Comparison of ENCODE assay signal across 28 mouse cellular contexts in the genomic region with DNA sequence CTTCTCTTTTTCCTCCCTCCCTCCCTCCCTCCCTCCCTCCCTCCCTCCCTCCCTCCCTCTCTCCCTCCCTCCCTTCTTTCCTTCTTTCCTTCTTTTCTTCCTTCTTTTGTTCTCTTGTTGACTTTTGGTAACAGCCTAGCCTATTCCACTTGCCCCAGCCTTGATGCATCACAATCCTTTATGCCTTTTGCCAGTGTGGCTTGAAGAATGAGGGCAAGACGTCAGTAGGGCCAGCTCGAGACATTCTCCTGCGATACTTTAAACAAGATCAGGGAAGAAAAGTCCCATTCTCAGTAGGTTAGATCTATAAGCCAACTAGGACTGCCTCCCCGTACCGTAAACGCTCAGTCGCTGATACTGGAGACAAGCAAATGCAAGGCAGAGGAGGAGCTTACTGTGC.
"Had no signal": no experiment of that assay in that cellular context is flagged by ENCODE, and none has a peak within 500 bp of the region (broad histone marks: within the 10 kb centered on the region; RNA-seq: fewer than 3 reads in every experiment).

No protein-coding gene starts in this region.

- H3K9me3 ChIP-seq: embryonic facial prominence, embryonic 12.5 days; embryonic facial prominence, embryonic 13.5 days; embryonic facial prominence, embryonic 15.5 days; forebrain, embryonic 10.5 days; forebrain, embryonic 12.5 days; forebrain, embryonic 13.5 days; forebrain, embryonic 15.5 days had no signal

- H3K4me2 ChIP-seq: embryonic facial prominence, embryonic 12.5 days; embryonic facial prominence, embryonic 13.5 days; embryonic facial prominence, embryonic 15.5 days; forebrain, embryonic 12.5 days; forebrain, embryonic 13.5 days; forebrain, embryonic 15.5 days had no signal

- H3K4me1 ChIP-seq: embryonic facial prominence, embryonic 10.5 days; embryonic facial prominence, embryonic 12.5 days; embryonic facial prominence, embryonic 13.5 days; embryonic facial prominence, embryonic 15.5 days; forebrain, embryonic 12.5 days; forebrain, embryonic 15.5 days had no signal

- H3K27me3 ChIP-seq: embryonic facial prominence, embryonic 13.5 days; embryonic facial prominence, embryonic 15.5 days; forebrain, embryonic 12.5 days; forebrain, embryonic 13.5 days; forebrain, embryonic 15.5 days had no signal

- DNase-seq: cerebellum, adult 2 months; cerebellum, adult 8-10 months; cerebellum, adult 9-10 months; cerebellum, adult 9-11 months; cerebellum, postnatal 10 days; cerebellum, postnatal 14 days; cerebellum, postnatal 25 days; cerebellum, postnatal 36 days; embryo, embryonic 11 days; forebrain, postnatal 0 days; gastrocnemius, adult 2 months; gastrocnemius, postnatal 10 days; gastrocnemius, postnatal 14 days; gastrocnemius, postnatal 25 days; gastrocnemius, postnatal 36 days; heart, adult 18-20 months; heart, adult 2 months had no signal

- H3K9ac ChIP-seq: embryonic facial prominence, embryonic 12.5 days; embryonic facial prominence, embryonic 13.5 days; embryonic facial prominence, embryonic 15.5 days; forebrain, embryonic 12.5 days; forebrain, embryonic 13.5 days; forebrain, embryonic 15.5 days; forebrain, postnatal 0 days had no signal

- H3K27ac ChIP-seq: embryonic facial prominence, embryonic 10.5 days; embryonic facial prominence, embryonic 12.5 days; embryonic facial prominence, embryonic 13.5 days; embryonic facial prominence, embryonic 15.5 days; forebrain, embryonic 10.5 days; forebrain, embryonic 12.5 days; forebrain, embryonic 13.5 days; forebrain, embryonic 15.5 days; gastrocnemius, adult 2 months; heart, adult 2 months had no signal

- H3K36me3 ChIP-seq: embryonic facial prominence, embryonic 10.5 days; embryonic facial prominence, embryonic 12.5 days; embryonic facial prominence, embryonic 13.5 days; embryonic facial prominence, embryonic 15.5 days; forebrain, embryonic 10.5 days; forebrain, embryonic 12.5 days; forebrain, embryonic 15.5 days had no signal

- ATAC-seq: forebrain, embryonic 13.5 days; forebrain, embryonic 14.5 days; forebrain, embryonic 15.5 days; forebrain, embryonic 16.5 days; forebrain, postnatal 0 days had no signal

- H3K4me3 ChIP-seq: embryonic facial prominence, embryonic 10.5 days; embryonic facial prominence, embryonic 12.5 days; embryonic facial prominence, embryonic 13.5 days; embryonic facial prominence, embryonic 15.5 days; erythroblast, embryonic 14.5 days; forebrain, embryonic 10.5 days; forebrain, embryonic 12.5 days; forebrain, embryonic 13.5 days; forebrain, embryonic 15.5 days; gastrocnemius, adult 2 months; heart, adult 2 months had no signal
